Mouse (Mus musculus): ENCODE results near the gene Aoah. TPM values are rescaled to one million over a fixed set of nuclear protein-coding genes. Genes with fewer than 3 reads are reported as not detected.

Aoah gene
- polyA plus RNA-seq (2015; fragmentation: Nextera tagmentation; extraction: Ambion mirVana): 0.50 and 0.80 TPM in 2 replicates

DNA sequence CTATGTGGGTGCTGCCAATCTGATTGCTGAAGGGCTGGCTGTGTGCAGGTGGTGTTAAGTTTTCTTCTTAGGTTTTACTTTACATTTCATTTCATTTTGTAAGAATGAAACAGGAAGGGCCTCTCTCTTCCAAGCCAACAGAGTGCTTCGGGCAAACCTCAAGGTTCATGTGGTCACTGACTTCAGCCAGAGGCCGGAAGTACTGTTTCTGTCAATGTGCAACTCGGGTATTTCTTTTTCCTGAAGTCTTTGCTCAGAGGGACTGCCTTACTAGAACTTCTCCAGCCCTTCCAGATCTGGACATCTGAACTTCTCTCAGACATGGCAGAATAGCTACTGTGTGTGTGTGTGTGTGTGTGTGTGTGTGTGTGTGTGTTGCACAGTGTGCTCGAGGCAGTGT, at the start of gene Aoah:
TSS of gene Aoah (plus strand) at position 213 of the 400 bp plus-strand sequence.
- Histone ChIP-seq H3K27me3 (ENCODE audit: control insufficient read depth, insufficient read depth, low read length) (no peaks in the 10 kb centered on the region), H3K9ac (ENCODE audit: low read length) (no peak within 1 kb of the TSS), H3K9me3 (replicated peaks; ENCODE audit: control insufficient read depth, low read length) (no peaks in the 10 kb centered on the region), H3K27ac (ENCODE audit: low read length) (no peak within 1 kb of the TSS), H3K4me1 (ENCODE audit: control insufficient read depth, insufficient read depth, low read length) (no peaks in the 10 kb centered on the region), H3K4me3 (ENCODE audit: low read length) (no peak within 1 kb of the TSS), H3K36me3 (ENCODE audit: control insufficient read depth, insufficient read depth) (no peaks in the 10 kb centered on the region), H3K4me2 (ENCODE audit: low read depth, low read length) (no peak within 1 kb of the TSS)
- 56% methylated on average over 4 of the region's 4 CpGs for WGBS
- ATAC-seq (replicated peaks; ENCODE audit: extremely low read depth, insufficient read depth, low FRiP score): no peak

DNA sequence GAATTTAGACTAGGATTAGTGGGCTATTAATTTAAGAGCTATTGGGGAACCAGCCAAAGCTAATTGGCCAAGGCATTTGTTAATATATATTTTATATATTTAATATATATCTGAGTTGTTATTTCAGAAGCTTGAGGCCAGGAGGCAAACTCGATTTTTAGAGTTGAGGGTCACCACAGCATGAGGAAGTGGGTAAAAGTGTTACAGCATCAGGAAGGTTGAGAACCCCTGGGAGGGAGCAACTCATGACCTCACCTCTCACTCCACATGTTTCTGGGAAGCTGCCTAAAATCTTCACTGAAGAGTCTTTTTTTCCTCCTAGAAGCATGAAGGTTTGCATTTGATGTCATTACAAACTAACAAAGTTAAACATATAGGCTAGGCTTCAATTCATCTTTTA, 39.1 kb upstream of the Aoah start:
- Histone ChIP-seq H3K27me3 (ENCODE audit: control insufficient read depth, insufficient read depth, low read length) (no peaks in the 10 kb centered on the region), H3K9ac (ENCODE audit: low read length) (no peak overlapping the region), H3K36me3 (ENCODE audit: control insufficient read depth, insufficient read depth) (no peaks in the 10 kb centered on the region), H3K27ac (ENCODE audit: low read length) (no peak overlapping the region), H3K9me3 (replicated peaks; ENCODE audit: control insufficient read depth, low read length) (no peaks in the 10 kb centered on the region), H3K4me2 (ENCODE audit: low read depth, low read length) (no peak overlapping the region), H3K4me3 (ENCODE audit: low read length) (no peak overlapping the region), H3K4me1 (ENCODE audit: control insufficient read depth, insufficient read depth, low read length) (no peaks in the 10 kb centered on the region)
- WGBS: 50% methylated on average over 1 of the region's 1 CpGs
- no peak for ATAC-seq (replicated peaks; ENCODE audit: extremely low read depth, insufficient read depth, low FRiP score)

DNA sequence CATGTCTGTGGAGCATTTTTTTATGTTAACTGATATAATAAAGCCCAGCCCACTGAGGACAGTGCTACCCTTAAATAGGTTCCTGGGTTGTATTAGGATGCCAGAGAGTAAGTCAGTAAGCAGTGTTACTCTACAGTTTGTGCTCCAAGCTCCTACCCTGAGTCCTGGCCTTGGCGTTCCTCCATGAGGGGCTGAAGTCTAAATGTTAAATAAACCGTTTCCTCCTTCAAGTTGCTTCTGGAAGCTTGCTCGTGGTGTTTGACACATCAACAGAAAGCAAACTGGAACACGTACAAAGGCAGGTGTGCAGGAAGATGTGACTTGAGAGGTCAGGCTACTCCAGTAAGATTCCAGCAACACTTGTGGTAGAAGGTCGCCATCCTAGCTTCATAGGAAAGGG, 10.3 kb upstream of the Aoah start:
- Histone ChIP-seq H3K4me3 (ENCODE audit: low read length) (no peak overlapping the region), H3K9me3 (replicated peaks; ENCODE audit: control insufficient read depth, low read length) (no peaks in the 10 kb centered on the region), H3K27ac (ENCODE audit: low read length) (no peak overlapping the region), H3K4me1 (ENCODE audit: control insufficient read depth, insufficient read depth, low read length) (no peaks in the 10 kb centered on the region), H3K4me2 (ENCODE audit: low read depth, low read length) (no peak overlapping the region), H3K36me3 (ENCODE audit: control insufficient read depth, insufficient read depth) (no peaks in the 10 kb centered on the region), H3K27me3 (ENCODE audit: control insufficient read depth, insufficient read depth, low read length) (no peaks in the 10 kb centered on the region), H3K9ac (ENCODE audit: low read length) (no peak overlapping the region)
- ATAC-seq (replicated peaks; ENCODE audit: extremely low read depth, insufficient read depth, low FRiP score): no peak
- 63% methylated on average over 5 of the region's 5 CpGs for WGBS

DNA sequence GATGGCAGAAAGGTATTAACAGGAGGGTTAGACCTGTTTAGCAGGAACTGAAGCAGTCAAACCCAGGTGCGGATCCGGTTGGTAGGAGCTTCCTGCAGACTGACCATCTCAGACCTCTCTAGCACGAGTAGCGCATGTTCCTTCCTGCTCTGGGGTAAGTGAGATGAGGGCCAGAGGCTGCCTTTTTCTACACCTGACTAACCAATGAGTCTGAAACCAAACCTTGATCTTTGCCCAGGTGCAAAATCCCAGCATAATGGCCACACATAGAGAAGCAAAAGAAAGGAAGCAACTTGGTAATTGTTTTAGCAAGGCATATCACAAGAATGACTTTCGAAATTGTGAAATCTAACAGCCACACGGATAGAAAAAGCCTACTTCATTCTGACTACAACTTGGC, 9.9 kb upstream of the Aoah start:
- 86% methylated on average over 6 of the region's 6 CpGs for WGBS
- H3K4me3 ChIP-seq (ENCODE audit: low read length): no peak overlapping the region
- no peak overlapping the region for H3K4me2 ChIP-seq (ENCODE audit: low read depth, low read length)
- H3K4me1 ChIP-seq (ENCODE audit: control insufficient read depth, insufficient read depth, low read length): no peaks in the 10 kb centered on the region
- H3K9ac ChIP-seq (ENCODE audit: low read length): no peak overlapping the region
- no peaks in the 10 kb centered on the region for H3K9me3 ChIP-seq (replicated peaks; ENCODE audit: control insufficient read depth, low read length)
- no peaks in the 10 kb centered on the region for H3K36me3 ChIP-seq (ENCODE audit: control insufficient read depth, insufficient read depth)
- no peak for ATAC-seq (replicated peaks; ENCODE audit: extremely low read depth, insufficient read depth, low FRiP score)
- H3K27me3 ChIP-seq (ENCODE audit: control insufficient read depth, insufficient read depth, low read length): no peaks in the 10 kb centered on the region
- H3K27ac ChIP-seq (ENCODE audit: low read length): no peak overlapping the region

DNA sequence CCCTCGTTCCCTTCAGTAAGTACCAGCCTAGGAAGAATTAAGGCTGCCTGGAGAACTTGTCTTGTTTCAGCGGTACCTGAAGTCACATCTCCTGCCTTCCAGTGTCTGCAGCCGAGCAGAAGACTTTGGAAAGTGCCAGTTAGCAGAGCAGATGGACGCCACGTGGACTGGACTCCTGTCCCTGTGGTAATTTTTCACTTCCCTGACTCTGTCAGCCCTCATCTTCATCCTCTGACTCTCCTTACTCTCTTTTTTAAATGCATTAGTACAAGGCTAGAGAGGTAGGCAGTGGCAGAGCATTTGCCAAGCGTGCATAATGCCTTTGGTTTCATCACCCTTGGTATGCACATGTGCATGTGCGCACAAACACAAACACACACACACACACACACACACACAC, 8.0 kb upstream of the Aoah start:
- WGBS: 80% methylated on average over 7 of the region's 7 CpGs
- no peaks in the 10 kb centered on the region for H3K9me3 ChIP-seq (replicated peaks; ENCODE audit: control insufficient read depth, low read length)
- no peak overlapping the region for H3K4me2 ChIP-seq (ENCODE audit: low read depth, low read length)
- no peak for ATAC-seq (replicated peaks; ENCODE audit: extremely low read depth, insufficient read depth, low FRiP score)
- no peak overlapping the region for H3K4me3 ChIP-seq (ENCODE audit: low read length)
- H3K27ac ChIP-seq (ENCODE audit: low read length): no peak overlapping the region
- no peaks in the 10 kb centered on the region for H3K4me1 ChIP-seq (ENCODE audit: control insufficient read depth, insufficient read depth, low read length)
- no peak overlapping the region for H3K9ac ChIP-seq (ENCODE audit: low read length)
- no peaks in the 10 kb centered on the region for H3K27me3 ChIP-seq (ENCODE audit: control insufficient read depth, insufficient read depth, low read length)
- no peaks in the 10 kb centered on the region for H3K36me3 ChIP-seq (ENCODE audit: control insufficient read depth, insufficient read depth)

DNA sequence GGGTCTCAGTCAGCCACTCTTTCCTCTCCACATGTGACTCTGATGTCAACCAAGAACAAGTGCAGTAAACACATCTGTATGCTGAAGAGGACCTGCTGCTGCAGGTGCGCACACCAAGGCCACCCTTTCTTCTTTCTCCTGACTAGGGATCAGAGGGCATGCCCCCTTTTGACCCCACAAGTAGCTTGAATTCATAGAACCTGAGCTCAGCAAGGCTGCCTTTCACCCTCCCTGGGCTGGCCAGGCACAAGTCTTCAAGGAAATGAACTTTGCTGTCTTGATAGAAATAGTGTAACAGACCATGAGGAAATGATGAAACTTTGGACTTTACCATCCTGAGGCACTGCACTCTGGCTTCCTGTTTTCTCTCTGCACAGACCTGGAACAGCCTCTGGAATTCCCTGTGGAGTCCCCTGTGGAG, 7.1 kb upstream of the Aoah start:
- 82% methylated on average over 1 of the region's 1 CpGs for WGBS
- Histone ChIP-seq H3K27me3 (ENCODE audit: control insufficient read depth, insufficient read depth, low read length) (no peaks in the 10 kb centered on the region), H3K4me2 (ENCODE audit: low read depth, low read length) (no peak overlapping the region), H3K4me3 (ENCODE audit: low read length) (no peak overlapping the region), H3K36me3 (ENCODE audit: control insufficient read depth, insufficient read depth) (no peaks in the 10 kb centered on the region), H3K4me1 (ENCODE audit: control insufficient read depth, insufficient read depth, low read length) (no peaks in the 10 kb centered on the region), H3K9me3 (replicated peaks; ENCODE audit: control insufficient read depth, low read length) (no peaks in the 10 kb centered on the region), H3K27ac (ENCODE audit: low read length) (no peak overlapping the region), H3K9ac (ENCODE audit: low read length) (no peak overlapping the region)
- no peak; the same call in 1 of the 2 replicates for ATAC-seq (replicated peaks; ENCODE audit: extremely low read depth, insufficient read depth, low FRiP score)

DNA sequence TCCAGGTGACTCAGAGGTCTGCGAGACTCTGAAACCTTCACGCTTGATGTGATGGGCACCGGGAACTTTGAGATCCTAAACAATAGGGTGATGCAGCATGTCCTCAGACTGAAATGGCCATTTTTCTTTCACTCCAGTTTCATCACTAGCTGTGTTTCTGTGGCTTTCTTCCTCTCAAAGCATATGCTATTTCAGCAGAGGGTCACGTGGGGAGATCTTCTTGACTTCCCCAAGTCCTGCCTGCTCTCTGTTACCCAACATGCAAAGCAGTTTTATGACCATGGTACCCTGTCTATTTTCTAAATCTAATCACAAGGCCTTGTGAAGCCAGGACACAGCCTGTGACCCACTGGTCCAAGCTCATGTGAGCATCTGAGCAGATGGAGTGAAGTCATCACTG, 6.0 kb upstream of the Aoah start:
- no peak overlapping the region for H3K4me2 ChIP-seq (ENCODE audit: low read depth, low read length)
- no peak overlapping the region for H3K4me3 ChIP-seq (ENCODE audit: low read length)
- H3K27ac ChIP-seq (ENCODE audit: low read length): no peak overlapping the region
- no peak overlapping the region for H3K9ac ChIP-seq (ENCODE audit: low read length)
- no peaks in the 10 kb centered on the region for H3K27me3 ChIP-seq (ENCODE audit: control insufficient read depth, insufficient read depth, low read length)
- no peaks in the 10 kb centered on the region for H3K36me3 ChIP-seq (ENCODE audit: control insufficient read depth, insufficient read depth)
- no peaks in the 10 kb centered on the region for H3K9me3 ChIP-seq (replicated peaks; ENCODE audit: control insufficient read depth, low read length)
- no peak for ATAC-seq (replicated peaks; ENCODE audit: extremely low read depth, insufficient read depth, low FRiP score)
- H3K4me1 ChIP-seq (ENCODE audit: control insufficient read depth, insufficient read depth, low read length): no peaks in the 10 kb centered on the region
- 86% methylated on average over 4 of the region's 4 CpGs for WGBS

DNA sequence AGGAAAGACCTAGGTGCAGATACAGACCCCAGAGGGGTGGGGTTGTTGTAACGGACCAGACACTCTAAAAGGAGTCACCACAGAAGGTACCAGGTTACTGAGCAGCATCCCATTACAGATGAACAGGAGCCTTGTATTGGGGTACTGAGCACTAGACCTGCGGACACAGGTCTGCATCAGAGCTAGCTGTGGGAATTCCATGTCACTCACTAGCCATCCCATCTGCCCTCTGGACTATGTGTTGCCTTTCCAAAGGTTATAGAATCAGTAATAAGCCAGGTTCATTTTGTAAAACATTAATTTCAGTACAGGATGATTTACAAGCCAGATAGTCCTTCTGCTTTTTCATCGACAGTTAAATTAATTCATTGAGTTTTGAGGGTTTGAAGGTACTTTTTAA, 2.7 kb downstream of the Aoah start:
- WGBS: 83% methylated on average over 3 of the region's 3 CpGs
- Histone ChIP-seq H3K9ac (ENCODE audit: low read length) (no peak overlapping the region), H3K9me3 (replicated peaks; ENCODE audit: control insufficient read depth, low read length) (no peaks in the 10 kb centered on the region), H3K4me1 (ENCODE audit: control insufficient read depth, insufficient read depth, low read length) (0 out of 2 replicates have a peak, but pooled peaks cover 2% of the 10 kb centered on the region), H3K4me2 (ENCODE audit: low read depth, low read length) (no peak overlapping the region), H3K27ac (ENCODE audit: low read length) (no peak overlapping the region), H3K4me3 (ENCODE audit: low read length) (no peak overlapping the region), H3K36me3 (ENCODE audit: control insufficient read depth, insufficient read depth) (no peaks in the 10 kb centered on the region), H3K27me3 (ENCODE audit: control insufficient read depth, insufficient read depth, low read length) (no peaks in the 10 kb centered on the region)
- ATAC-seq (replicated peaks; ENCODE audit: extremely low read depth, insufficient read depth, low FRiP score): no peak

DNA sequence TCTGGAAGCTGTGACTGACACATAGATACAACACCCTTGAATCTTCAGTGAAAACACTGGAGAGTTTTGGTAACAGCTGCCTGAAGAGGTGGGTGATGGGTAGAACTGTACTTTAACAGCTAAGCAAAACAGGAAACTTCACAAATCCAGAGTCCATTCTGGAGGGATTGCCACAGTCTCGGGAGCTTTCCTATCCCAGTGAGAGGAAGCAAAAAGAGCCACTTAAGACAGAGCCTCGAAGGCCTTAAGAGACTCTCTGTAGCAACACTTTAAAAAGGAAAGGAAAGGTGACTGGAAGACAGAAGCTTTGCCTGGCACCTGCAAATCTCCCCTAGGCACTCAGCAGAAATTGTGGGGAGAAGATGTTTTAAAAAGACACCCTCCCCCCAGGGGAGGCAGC, 4.6 kb downstream of the Aoah start:
- ATAC-seq (replicated peaks; ENCODE audit: extremely low read depth, insufficient read depth, low FRiP score): no peak
- Histone ChIP-seq H3K27ac (ENCODE audit: low read length) (0 out of 2 replicates have a peak overlapping the region, but pooled peaks have one; percentile 5), H3K36me3 (ENCODE audit: control insufficient read depth, insufficient read depth) (no peaks in the 10 kb centered on the region), H3K9me3 (replicated peaks; ENCODE audit: control insufficient read depth, low read length) (no peaks in the 10 kb centered on the region), H3K9ac (ENCODE audit: low read length) (no peak overlapping the region), H3K4me2 (ENCODE audit: low read depth, low read length) (no peak overlapping the region), H3K4me3 (ENCODE audit: low read length) (no peak overlapping the region), H3K4me1 (ENCODE audit: control insufficient read depth, insufficient read depth, low read length) (0 out of 2 replicates have a peak, but pooled peaks cover 2% of the 10 kb centered on the region), H3K27me3 (ENCODE audit: control insufficient read depth, insufficient read depth, low read length) (no peaks in the 10 kb centered on the region)
- 32% methylated on average over 2 of the region's 2 CpGs for WGBS

DNA sequence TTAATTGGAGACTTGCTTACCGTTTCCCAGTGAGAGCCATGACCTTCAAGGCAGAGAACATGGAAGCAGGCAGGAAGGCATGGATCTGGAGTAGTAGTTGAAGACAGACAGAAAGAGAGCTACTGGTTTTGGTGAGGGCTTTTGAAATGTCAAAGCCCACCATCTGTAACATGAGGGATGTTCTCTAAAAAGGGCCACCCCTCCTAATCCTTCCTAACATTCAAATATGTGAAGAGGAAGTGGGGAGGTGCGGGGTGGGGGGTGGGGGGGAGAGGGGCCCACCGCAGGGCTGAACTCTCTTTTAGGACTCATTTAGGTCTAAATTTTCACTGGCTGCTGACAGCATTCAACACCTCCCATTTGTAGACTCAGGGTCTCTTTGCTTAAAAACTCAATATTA, 5.9 kb downstream of the Aoah start:
- no peak overlapping the region for H3K4me2 ChIP-seq (ENCODE audit: low read depth, low read length)
- no peak overlapping the region for H3K4me3 ChIP-seq (ENCODE audit: low read length)
- H3K36me3 ChIP-seq (ENCODE audit: control insufficient read depth, insufficient read depth): no peaks in the 10 kb centered on the region
- H3K9ac ChIP-seq (ENCODE audit: low read length): no peak overlapping the region
- ATAC-seq (replicated peaks; ENCODE audit: extremely low read depth, insufficient read depth, low FRiP score): no peak
- 63% methylated on average over 3 of the region's 3 CpGs for WGBS
- H3K27me3 ChIP-seq (ENCODE audit: control insufficient read depth, insufficient read depth, low read length): no peaks in the 10 kb centered on the region
- 0 out of 2 replicates have a peak, but pooled peaks cover 2% of the 10 kb centered on the region for H3K4me1 ChIP-seq (ENCODE audit: control insufficient read depth, insufficient read depth, low read length)
- no peak overlapping the region for H3K27ac ChIP-seq (ENCODE audit: low read length)
- H3K9me3 ChIP-seq (replicated peaks; ENCODE audit: control insufficient read depth, low read length): no peaks in the 10 kb centered on the region
